Mouse (Mus musculus) limb, embryonic 12.5 days (tissue): Measurements from ENCODE around the gene Bst2. TPM values are rescaled to one million over a fixed set of nuclear protein-coding genes. Genes with fewer than 3 reads are reported as not detected.

Experiments used
- polyA plus RNA-seq: library from polyadenylated mRNA; unstranded; fragments of >200 nt; fragmentation: Nextera tagmentation; extraction: Ambion mirVana; gene quantifications from 2 replicates; pipeline ENCODE4 v1.2.1, GENCODE M21; 2016

The Bst2 gene
- polyA plus RNA-seq, 1 experiment from 2014 or later, result 8.1 TPM

Other genes starting within 250 kb of the Bst2 start
- 92.7 and 100 TPM in 2 replicates for gene Use1, start 170.6 kb downstream of the Bst2 start, polyA plus RNA-seq
- 4.2 and 4.9 TPM in 2 replicates for gene Ocel1, start 166.2 kb downstream of the Bst2 start, polyA plus RNA-seq
- 65.8 and 72.4 TPM in 2 replicates for gene Nr2f6, start 155.5 kb downstream of the Bst2 start, polyA plus RNA-seq
- gene Ushbp1, start 141.7 kb downstream of the Bst2 start, polyA plus RNA-seq, result 7.0 and 7.1 TPM in 2 replicates
- gene Babam1, start 140.6 kb downstream of the Bst2 start, polyA plus RNA-seq, result 96.9 TPM in 2 replicates
- gene Ankle1, start 131.4 kb downstream of the Bst2 start, polyA plus RNA-seq, result 41.5 and 44.1 TPM in 2 replicates
- gene Abhd8, start 73.8 kb downstream of the Bst2 start, polyA plus RNA-seq, result 78.2 and 82.8 TPM in 2 replicates
- 180 and 203 TPM in 2 replicates for gene Mrpl34, start 72.5 kb downstream of the Bst2 start, polyA plus RNA-seq
- 99.8 and 106 TPM in 2 replicates for gene Dda1, start 68.3 kb downstream of the Bst2 start, polyA plus RNA-seq
- 6.8 and 6.9 TPM in 2 replicates for gene Ano8, start 51.5 kb downstream of the Bst2 start, polyA plus RNA-seq
- gene Gtpbp3, start 49.4 kb downstream of the Bst2 start, polyA plus RNA-seq, result 22.1 and 23.2 TPM in 2 replicates
- gene Plvap, start 25.7 kb downstream of the Bst2 start, polyA plus RNA-seq, result 59.2 and 62.5 TPM in 2 replicates
- 0.25 and 0.49 TPM in 2 replicates for gene Ccdc194, start 11.7 kb downstream of the Bst2 start, polyA plus RNA-seq
- gene Mvb12a, start 5.5 kb upstream of the Bst2 start, polyA plus RNA-seq, result 64.3 and 69.1 TPM in 2 replicates
- gene Tmem221, start 21.4 kb upstream of the Bst2 start, polyA plus RNA-seq, result 0.13 and 0.26 TPM in 2 replicates
- not detected in 2 replicates for gene Nxnl1, start 29.1 kb upstream of the Bst2 start, polyA plus RNA-seq
- 45.5 and 50.0 TPM in 2 replicates for gene Slc27a1, start 31.4 kb upstream of the Bst2 start, polyA plus RNA-seq
- 228 and 243 TPM in 2 replicates for gene Pgls, start 54.7 kb upstream of the Bst2 start, polyA plus RNA-seq
- 4.6 and 6.6 TPM in 2 replicates for gene Fam129c, start 60.2 kb upstream of the Bst2 start, polyA plus RNA-seq
- 61.4 and 65.9 TPM in 2 replicates for gene Colgalt1, start 73.5 kb upstream of the Bst2 start, polyA plus RNA-seq
- gene Unc13a, start 134.3 kb upstream of the Bst2 start, polyA plus RNA-seq, result 0.60 and 0.86 TPM in 2 replicates
- gene Jak3, start 138.8 kb upstream of the Bst2 start, polyA plus RNA-seq, result 3.8 and 4.4 TPM in 2 replicates
- gene Insl3, start 151.8 kb upstream of the Bst2 start, polyA plus RNA-seq, result 0.54 and 0.64 TPM in 2 replicates
- gene B3gnt3, start 164.3 kb upstream of the Bst2 start, polyA plus RNA-seq, result 0.70 and 1.1 TPM in 2 replicates
- gene Fcho1, start 188.3 kb upstream of the Bst2 start, polyA plus RNA-seq, result 5.5 and 6.0 TPM in 2 replicates